ENCODE assay signal across 8 mouse cellular contexts in the genomic region with DNA sequence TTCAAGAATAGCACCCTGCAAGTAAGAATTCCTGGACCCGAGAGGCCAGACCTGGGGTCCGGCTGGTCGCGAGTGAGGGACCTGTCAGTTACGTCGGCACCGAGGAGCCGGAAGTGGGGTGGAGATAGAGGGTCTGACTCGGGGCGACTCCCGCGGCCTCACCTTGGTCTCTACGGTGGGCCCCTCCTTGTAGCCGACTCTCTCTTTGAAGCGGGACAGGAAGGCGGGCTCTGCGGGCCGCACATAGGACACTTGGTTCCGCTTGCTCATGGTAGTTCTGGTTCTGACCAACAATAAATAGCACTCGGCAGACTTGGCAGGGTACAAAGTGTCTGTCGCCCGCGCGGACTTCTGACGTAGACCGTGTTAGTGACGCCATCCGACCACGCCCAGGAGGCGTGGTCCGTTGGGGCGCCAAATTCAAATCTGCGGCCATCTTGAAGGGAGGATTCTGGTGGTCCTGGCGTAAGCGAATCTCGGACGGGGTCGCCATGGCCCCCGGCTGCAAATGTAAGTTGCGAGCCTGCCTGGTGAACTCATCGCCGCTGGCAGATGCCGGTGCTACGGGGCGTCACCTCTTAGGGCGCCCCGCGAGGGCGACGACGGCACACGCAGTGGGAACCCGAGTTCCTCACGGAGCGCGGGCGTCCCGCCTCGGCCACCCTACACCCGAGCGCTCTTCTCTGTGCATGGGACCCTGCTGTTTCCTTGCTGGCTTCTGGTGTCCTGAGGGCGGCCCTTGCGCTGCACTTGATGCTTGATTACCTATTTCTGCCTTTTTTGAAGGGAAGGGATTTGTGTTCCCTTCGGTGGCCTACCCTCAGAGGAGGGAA. TPM values are rescaled to one million over a fixed set of nuclear protein-coding genes. Genes with fewer than 3 reads are reported as not detected.
A peak's percentile ranks its signal among the peaks of the same experiment; 100 is the strongest.
DNase-seq lines count a peak whose midpoint lies in the region; ATAC-seq and TF ChIP-seq lines count a peak whose summit lies in the region.

1110059G10Rik (minus strand) TSS at position 358 of the 833 bp plus-strand sequence.
Kif15 (plus strand) TSS at position 404 of the 833 bp plus-strand sequence.

- TF ChIP-seq POLR2A in bone marrow macrophage, adult 2 months (IDR thresholded peaks at IDR 0.05; ENCODE audit: borderline replicate concordance, low read depth, low read length) = no peak
- TF ChIP-seq POLR2A in embryonic fibroblast, embryonic 13.5 days (IDR thresholded peaks at IDR 0.05; ENCODE audit: low read depth, low read length) = peak; percentile 72

- H3K27ac ChIP-seq in bone marrow macrophage, adult 2 months (ENCODE audit: insufficient read depth, low read depth, low read length) = peak within 1 kb of the TSS; percentile 77
- 0 out of 2 replicates have a peak within 1 kb of the TSS, but pooled peaks have one; percentile 48 for H3K27ac ChIP-seq in embryonic fibroblast, embryonic 13.5 days (ENCODE audit: insufficient read depth, low read length)
- peak within 1 kb of the TSS; percentile 61; the same call in 1 of the 2 replicates for H3K27ac ChIP-seq in kidney, embryonic 14.5 days (ENCODE audit: low read depth, low read length)

- H3K9ac ChIP-seq in kidney, embryonic 14.5 days (ENCODE audit: low read depth, low read length) = peak within 1 kb of the TSS; percentile 85

- WGBS in kidney, embryonic 14.5 days = 1% methylated on average over 64 of the region's 64 CpGs

- H3K4me2 ChIP-seq in kidney, embryonic 14.5 days (replicated peaks; ENCODE audit: low read depth, low read length) = peak within 1 kb of the TSS; percentile 76

- peak; percentile 98 for ATAC-seq in kidney, embryonic 14.5 days (ENCODE audit: low FRiP score, low TSS enrichment)
- peak; percentile 96 for ATAC-seq in monocyte, adult 5-6 weeks (replicated peaks; ENCODE audit: insufficient number of reproducible peaks, low FRiP score, low TSS enrichment, poor library complexity, severe bottlenecking)

- peak within 1 kb of the TSS; percentile 100 for H3K4me3 ChIP-seq in bone marrow macrophage, adult 2 months (ENCODE audit: insufficient read depth, low read length)
- peak within 1 kb of the TSS; percentile 86 for H3K4me3 ChIP-seq in embryonic fibroblast, embryonic 13.5 days (ENCODE audit: insufficient read depth, low read length)
- peak within 1 kb of the TSS; percentile 64 for H3K4me3 ChIP-seq in kidney, embryonic 14.5 days (ENCODE audit: low read length)

- H3K4me1 ChIP-seq in bone marrow macrophage, adult 2 months (ENCODE audit: control insufficient read depth, insufficient read depth, low read length) = peaks cover 12% of the 10 kb centered on the region
- H3K4me1 ChIP-seq in embryonic fibroblast, embryonic 13.5 days (ENCODE audit: control insufficient read depth, insufficient read depth, low read length) = peaks cover 6% of the 10 kb centered on the region
- H3K4me1 ChIP-seq in kidney, embryonic 14.5 days (ENCODE audit: control insufficient read depth, insufficient read depth, low read length) = peaks cover 8% of the 10 kb centered on the region

- H3K27me3 ChIP-seq in kidney, embryonic 14.5 days (ENCODE audit: control insufficient read depth, insufficient read depth, low read length) = no peaks in the 10 kb centered on the region

- no peak for TF ChIP-seq CTCF in bone marrow macrophage, adult 2 months (IDR thresholded peaks at IDR 0.05; ENCODE audit: low read depth, low read length)
- TF ChIP-seq CTCF in embryonic fibroblast, embryonic 13.5 days (IDR thresholded peaks at IDR 0.05; ENCODE audit: borderline replicate concordance, insufficient read depth, low read length) = no peak

- no peaks in the 10 kb centered on the region for H3K9me3 ChIP-seq in kidney, embryonic 14.5 days (ENCODE audit: control insufficient read depth, low read length)

- peaks cover 7% of the 10 kb centered on the region; the same call in 1 of the 2 replicates for H3K36me3 ChIP-seq in kidney, embryonic 14.5 days (ENCODE audit: control insufficient read depth, insufficient read depth, low read length)

- DNase-seq in A20 (ENCODE audit: low read depth, low spot score) (peak; percentile 98), liver (peak; percentile 92)
- DNase-seq in heart, adult 9 months (ENCODE audit: low spot score in 2 of 2) = peak; percentile 79 to 91
- DNase-seq in spleen, postnatal 4 days (ENCODE audit: low spot score in 2 of 2) = peak; percentile 93 to 98

RNA-seq across cellular contexts. Expression of gene 1110059G10Rik, which starts in this region (rescaled TPM):
- polyA plus RNA-seq in bone marrow macrophage, adult 2 months (2012; ENCODE audit: insufficient read depth, insufficient read length, missing spikeins) = 71.3 and 78.2 TPM in 2 replicates
- 25.7 and 34.2 TPM in 2 replicates for polyA plus RNA-seq in embryonic fibroblast, embryonic 13.5 days (2011; ENCODE audit: insufficient read length, low read depth, missing spikeins)
- 34.8 and 49.5 TPM in 2 replicates for polyA plus RNA-seq in kidney, embryonic 14.5 days (2014; fragmentation: Nextera tagmentation; extraction: Ambion mirVana)
- total RNA-seq in monocyte, adult 5-6 weeks (2017) = 31.8 to 48.4 TPM (median 37.1 TPM) in 3 replicates

RNA-seq across cellular contexts. Expression of gene Kif15, which starts in this region (rescaled TPM):
- polyA plus RNA-seq in bone marrow macrophage, adult 2 months (2012; ENCODE audit: insufficient read depth, insufficient read length, missing spikeins) = 34.3 and 46.2 TPM in 2 replicates
- polyA plus RNA-seq in embryonic fibroblast, embryonic 13.5 days (2011; ENCODE audit: insufficient read length, low read depth, missing spikeins) = 32.2 and 59.5 TPM in 2 replicates
- polyA plus RNA-seq in kidney, embryonic 14.5 days (2014; fragmentation: Nextera tagmentation; extraction: Ambion mirVana) = 65.5 and 80.9 TPM in 2 replicates
- 7.2 to 11.6 TPM (median 8.7 TPM) in 3 replicates for total RNA-seq in monocyte, adult 5-6 weeks (2017)

Comparison
In these comparisons a context has a peak if more than half of its experiments do, and no peak if none do; other contexts are left out.
1. Peak in every context shown above with its lines: DNase-seq, ATAC-seq, H3K4me3 ChIP-seq and H3K27ac ChIP-seq.